Mouse (Mus musculus) adrenal gland, postnatal 10 days (tissue): ENCODE results near the gene Cryzl2. TPM values are rescaled to one million over a fixed set of nuclear protein-coding genes. Genes with fewer than 3 reads are reported as not detected.

Experiments
- DNase-seq: peaks from one replicate; pipeline ENCODE4 v3.0.0; 2021; ENCODE audit warnings: mixed read lengths
- long read RNA-seq, 2 experiments: library from polyadenylated mRNA; stranded (forward); transcript quantifications; one replicate each; pipeline ENCODE4 v2.0.0; 2021
- total RNA-seq, 2 experiments: library from RNA; stranded (reverse); gene quantifications; 2 replicates each; pipeline ENCODE4 v1.2.3; 2021

The Cryzl2 gene
- total RNA-seq: 10 to 100 TPM; 33.8 to 34.5 TPM
- long read RNA-seq, experiment 1, transcript Cryzl2-201 (10 exons, 1,618 nt): major isoform, 59 of 92 reads
- long read RNA-seq, experiment 1, transcript Cryzl2-203 (8 exons, 778 nt): minor isoform, 9 of 92 reads
- long read RNA-seq, experiment 1, partial matches to known transcripts: 2 of 92 reads
- long read RNA-seq, experiment 1, other reads (novel, unspliced or antisense): 22 of 92 reads
- long read RNA-seq, experiment 2, transcript Cryzl2-201 (10 exons, 1,618 nt): major isoform, 34 of 42 reads
- long read RNA-seq, experiment 2, partial matches to known transcripts: 2 of 42 reads
- long read RNA-seq, experiment 2, other reads (novel, unspliced or antisense): 4 of 42 reads

DNA sequence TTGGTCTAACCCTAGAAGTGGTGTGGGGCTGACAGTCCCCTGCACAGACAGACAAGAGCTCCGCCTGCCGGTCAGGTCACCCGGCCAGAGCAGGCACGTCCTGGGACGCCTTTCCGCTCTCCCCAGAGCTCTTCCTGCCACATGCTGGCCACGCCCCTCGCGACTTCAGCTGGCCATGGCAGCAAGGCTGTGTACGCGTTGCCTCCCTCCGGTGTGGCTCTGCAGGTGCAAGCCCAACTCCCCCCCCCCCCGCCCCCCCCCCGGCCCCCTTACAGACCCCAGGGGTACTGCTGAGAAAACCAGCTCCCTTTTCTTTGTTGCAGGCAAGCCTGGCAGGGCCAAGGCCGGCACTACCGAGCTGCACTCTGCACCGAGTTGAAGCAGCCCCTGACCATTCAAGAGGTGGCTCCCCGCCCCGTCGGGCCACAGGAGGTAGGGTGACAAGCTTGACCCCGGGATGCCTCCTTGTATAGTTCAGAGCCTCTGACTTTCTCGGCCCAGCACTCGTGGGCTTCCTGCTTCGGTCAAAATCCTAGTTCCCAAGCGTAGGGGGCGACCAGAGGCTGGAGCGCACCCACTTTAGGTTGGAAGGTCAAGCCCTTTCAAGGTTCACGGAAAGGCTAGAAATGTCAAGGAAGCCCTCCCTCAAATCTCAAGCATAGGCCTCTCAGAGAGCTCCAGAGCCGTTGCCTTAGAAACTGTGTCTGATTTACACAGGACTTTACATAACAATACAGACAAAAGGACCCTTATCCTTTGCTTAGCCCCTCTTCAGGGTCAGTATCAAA, at the start of gene Cryzl2:
Gene Cryzl2, plus strand, starts transcription at position 157 of the 788 bp plus-strand sequence.
- peak; percentile 92 for DNase-seq

GRCm38 (mm10) chr1:157409648-157410047, 48.7 kb upstream of the Cryzl2 start:
- DNase-seq: no peak

- no peak for DNase-seq
These were observed 47.4 kb upstream of the Cryzl2 start for GRCm38 (mm10) chr1:157410937-157411336.

DNA sequence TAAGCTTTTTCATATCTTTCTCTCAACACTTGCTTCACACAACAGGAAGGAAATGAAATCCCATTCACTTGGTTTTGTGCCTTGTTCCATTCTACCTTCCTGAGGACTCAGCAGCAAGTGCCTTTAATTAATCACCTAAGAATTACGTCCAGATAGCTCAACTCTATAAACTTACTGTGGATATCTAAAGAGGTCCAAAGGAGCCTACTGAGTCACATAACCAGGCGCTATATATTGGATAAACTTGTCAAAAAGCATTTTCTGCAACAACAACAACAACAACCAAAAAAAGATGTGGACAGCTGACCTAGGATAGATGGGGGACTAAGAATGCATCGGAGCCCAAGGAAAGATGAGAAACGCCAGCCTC, 47.1 kb upstream of the Cryzl2 start:
- DNase-seq: no peak

DNA sequence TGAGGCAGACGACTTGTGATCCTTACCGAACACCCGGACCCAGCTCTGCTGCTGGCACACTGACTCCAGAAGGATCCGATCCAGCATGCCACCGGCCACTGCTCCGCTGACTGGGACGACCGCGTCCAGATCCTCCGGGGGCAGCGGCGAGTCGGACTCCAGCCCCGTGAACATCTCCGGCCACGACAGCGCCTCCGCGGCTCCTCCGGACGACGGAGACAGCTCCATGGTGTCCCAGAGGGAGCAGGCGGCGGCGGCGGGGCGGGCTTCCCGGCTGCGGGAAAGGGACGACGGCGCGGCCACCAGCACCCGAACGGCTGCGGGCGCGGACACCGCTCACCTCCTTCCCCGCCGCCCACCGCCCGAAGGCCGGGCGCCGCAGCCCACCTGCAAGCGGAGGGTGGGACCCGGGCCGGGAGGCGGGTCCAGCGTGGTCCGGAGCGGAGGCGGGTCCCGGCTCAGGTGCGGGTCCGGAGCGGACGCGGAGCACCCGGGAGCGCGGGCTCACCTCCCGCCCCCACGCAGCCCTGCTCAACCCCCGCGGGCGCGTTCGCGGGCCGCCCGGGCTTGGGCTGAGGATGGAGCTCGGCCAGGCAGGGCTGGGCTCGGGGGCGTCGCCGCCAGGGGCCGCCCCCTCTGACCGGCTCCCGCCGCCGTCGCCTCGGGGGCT, 46.5 kb upstream of the Cryzl2 start:
- DNase-seq: peak; percentile 78

GRCm38 (mm10) chr1:157412454-157413369, 45.7 kb upstream of the Cryzl2 start, which contains the start of gene Rasal2:
TSS of gene Rasal2 (minus strand) at chr1:157412595.
- DNase-seq: peak; percentile 97

DNA sequence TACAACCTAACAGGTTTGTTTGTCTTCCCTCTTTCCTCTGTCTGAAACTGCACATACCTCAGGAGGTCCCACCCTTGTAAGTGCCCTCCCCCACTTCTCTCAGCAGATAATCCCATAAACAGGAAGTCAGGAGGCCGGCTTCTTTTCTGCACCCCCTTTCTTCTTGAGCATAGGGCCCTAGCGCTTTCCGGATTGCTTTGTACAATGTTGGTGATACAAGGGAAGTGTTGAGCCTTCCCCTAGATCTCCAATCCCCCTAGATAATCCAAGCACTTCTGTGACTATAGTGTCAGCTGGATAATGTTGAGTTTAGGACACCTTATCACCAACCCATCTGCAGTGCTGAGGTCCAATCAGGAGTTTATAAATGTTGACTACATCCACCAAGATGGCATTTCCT, 42.6 kb upstream of the Cryzl2 start:
- no peak for DNase-seq

DNA sequence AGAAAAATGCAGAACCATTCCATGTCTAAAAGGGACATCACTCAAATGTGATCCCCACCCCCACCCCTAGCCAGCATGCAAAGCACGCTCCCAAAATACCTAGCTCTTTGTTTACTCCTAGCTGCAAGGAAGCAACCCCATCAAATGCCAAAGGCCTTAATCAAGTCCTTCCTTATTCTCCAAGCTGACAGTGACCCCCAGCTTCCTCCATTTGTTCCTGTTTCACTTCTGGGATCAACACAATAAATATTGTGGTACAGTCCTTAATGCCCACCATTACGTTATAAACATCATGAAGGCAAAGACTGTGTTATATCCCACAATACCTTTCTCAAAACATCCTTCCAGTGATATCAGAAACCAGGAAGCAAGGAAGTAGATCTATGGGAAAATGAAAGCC, 41.7 kb upstream of the Cryzl2 start:
- no peak for DNase-seq

- no peak for DNase-seq
These were observed 41.0 kb upstream of the Cryzl2 start for GRCm38 (mm10) chr1:157417414-157417813.

DNA sequence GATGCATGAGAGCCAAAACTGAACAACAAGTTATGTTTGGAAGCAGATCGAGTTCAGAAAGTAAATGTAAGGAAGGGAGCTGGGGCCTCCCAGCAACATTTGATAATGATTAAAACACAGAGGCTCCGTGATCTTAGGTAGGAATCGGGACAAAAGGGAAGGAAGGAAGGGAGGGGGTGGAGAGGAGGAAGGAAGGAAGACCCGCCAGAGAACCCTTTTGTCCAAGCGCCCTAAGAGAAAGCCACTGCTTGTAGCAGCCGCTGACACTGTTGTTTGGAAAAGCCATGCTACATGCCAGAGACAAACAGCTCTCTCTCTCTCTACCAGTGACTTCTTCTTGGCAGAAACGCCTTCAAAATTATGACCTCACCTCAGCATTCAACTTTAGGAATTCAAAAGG, 40.5 kb upstream of the Cryzl2 start:
- no peak for DNase-seq

GRCm38 (mm10) chr1:157425741-157426427, 32.5 kb upstream of the Cryzl2 start:
- DNase-seq: no peak

DNA sequence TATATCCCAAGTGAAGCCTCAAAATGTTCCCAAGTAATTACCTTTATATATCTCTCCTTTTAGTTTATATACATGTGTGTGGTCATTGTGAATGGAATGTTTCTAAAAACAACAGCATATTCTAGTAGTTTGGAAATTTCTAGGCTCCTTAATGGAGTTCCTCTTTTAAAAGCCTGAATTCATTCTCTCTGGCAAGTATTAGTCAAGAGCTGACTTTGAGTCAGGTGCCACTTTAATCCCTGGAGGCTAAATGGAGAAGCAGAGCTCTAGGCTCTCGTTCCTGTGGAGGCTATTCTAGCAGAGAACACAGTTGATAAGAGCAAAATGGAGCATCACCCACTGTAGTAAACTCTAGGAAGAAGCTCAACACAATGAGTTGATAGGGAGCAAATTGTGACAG, 31.4 kb upstream of the Cryzl2 start:
- no peak for DNase-seq

DNA sequence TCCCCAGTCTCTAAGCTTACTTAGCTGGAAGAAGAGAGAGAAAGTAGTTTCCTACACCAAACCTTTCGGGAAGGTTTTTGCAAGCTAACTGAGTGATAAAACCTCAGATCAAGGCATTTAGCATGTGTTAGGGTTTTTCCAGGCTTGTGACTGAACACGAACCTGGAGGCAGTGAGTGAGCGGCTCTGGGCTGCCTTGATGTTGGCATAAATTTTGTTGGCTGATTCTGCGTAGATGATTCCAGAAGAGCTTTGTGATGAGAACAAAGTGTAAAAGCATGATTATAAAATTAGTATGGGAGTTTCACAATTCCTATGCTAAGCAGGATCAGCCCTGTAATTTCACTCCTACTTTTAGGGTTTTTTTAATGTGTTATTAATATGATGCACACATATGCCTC, 30.8 kb upstream of the Cryzl2 start:
- no peak for DNase-seq

DNA sequence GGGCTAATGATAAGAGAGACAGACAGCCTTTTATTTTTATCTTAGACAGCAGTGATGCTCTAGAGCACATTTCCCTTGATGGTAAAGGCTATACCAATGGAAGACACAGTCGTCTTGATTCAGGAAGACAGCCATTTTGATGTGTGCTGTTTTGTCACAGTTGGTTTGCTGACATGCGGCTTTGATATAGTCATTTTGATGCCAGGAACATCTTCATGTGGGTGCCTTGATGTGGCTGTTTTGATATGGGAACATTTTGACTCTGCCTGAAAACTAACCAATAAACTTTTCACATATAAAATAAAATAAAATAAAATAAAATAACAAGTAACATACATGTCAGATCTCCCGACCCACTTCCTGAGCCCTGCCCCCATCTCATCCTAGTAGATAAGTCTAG, 30.0 kb upstream of the Cryzl2 start:
- no peak for DNase-seq

GRCm38 (mm10) chr1:157433316-157433715, 25.1 kb upstream of the Cryzl2 start:
- no peak for DNase-seq

DNA sequence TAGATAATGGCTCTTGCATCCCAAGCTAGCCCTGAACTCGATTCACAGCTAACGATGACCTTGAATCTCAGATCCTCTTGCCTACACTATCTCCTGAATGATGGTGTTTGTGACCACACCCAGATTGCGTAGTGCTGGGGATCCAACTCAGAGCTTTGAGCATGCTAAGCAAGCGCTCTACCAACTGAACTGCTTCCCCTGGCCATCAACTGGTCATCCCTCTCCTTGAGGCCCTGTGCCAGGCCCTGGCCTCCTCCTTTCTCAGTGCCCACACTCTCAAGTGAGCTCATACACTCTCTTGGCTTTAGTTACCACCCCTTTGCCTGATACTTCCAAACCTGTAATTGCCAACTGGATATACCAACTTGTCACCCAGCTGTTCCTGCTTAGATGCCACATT, 24.0 kb upstream of the Cryzl2 start:
- DNase-seq: no peak

- no peak for DNase-seq
These were observed 22.5 kb upstream of the Cryzl2 start for GRCm38 (mm10) chr1:157435926-157436325.

DNA sequence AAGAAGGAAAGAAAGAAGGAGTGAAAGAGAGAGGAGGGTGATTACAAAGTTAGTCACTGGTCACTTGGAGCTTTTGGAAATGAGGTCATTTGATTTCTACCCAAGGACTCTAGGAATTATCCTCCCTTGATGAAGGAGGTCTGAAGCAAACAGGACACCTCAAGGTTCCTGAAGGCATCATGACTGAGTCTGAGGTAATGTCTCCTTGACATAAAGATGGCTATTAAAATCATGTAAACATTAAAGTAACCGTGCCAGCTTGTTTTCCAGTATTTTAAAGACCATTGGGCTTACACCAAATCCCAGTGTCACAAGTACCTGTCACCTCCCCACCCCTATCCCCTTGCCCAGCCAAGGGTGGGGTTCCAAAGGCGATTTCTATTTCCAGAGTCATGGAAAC, 20.1 kb upstream of the Cryzl2 start:
- no peak for DNase-seq

DNA sequence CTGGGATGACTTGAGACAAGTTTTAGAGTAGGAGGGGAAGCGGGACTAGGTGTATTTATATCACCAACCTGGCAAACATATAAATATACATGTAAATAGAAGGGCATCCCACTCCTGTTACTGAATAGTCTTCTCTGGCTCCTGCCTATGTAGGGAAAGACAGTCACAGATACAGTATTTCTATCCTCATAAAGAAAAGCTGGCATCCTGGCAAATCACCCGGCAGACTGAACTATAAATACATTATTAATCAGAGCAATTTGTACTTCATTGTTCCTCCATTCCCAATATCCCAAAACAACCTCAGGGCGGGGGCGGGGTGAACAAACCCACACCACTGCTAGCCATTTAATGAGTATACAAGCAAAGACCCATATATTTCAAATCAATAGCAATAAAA, 19.3 kb upstream of the Cryzl2 start:
- DNase-seq: no peak

DNA sequence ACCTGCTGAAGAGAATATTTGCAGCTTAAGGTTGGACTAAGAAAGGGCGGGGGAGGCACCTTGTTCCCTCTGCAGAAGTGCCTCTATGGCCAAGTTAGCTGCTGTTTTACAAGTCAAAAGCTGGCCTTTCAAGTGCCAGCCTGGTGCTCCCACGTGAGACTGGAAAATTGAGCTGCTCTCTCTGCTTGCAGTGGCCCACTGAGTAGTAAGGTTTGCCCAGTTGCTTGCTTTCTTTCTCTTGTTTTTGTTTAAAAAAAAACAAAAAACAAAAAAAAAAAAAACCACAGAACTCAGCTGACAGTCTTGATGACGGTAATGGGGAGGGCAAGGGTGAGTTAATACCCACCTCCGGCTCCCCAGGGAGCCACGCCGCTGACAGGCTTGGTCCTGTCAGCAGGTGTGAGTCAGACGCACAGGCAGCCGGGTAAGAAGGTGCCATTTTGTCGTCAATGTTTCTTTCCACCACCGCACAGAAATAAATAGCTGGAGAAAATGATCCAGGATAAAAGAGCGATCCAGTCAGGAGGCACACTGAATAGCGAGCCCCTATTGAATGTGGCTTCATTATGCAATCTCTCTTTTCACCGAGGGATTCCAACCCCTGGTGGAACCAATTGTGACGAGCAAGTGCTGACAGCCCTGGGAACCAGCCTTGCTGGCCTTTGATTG, 18.3 kb upstream of the Cryzl2 start:
- no peak for DNase-seq
